Mouse (Mus musculus) midbrain, embryonic 10.5 days (tissue): ENCODE data around the gene Atp5j2. TPM values are rescaled to one million over a fixed set of nuclear protein-coding genes. Genes with fewer than 3 reads are reported as not detected.
"Not testable (repeated sequence)": the region's sequence is repeated elsewhere in the genome, so short reads cannot be mapped to it uniquely, and the experiment has no call there.

Experiments used
- DNase-seq: peaks from one replicate; pipeline ENCODE4 v3.0.0-alpha.2; 2017; ENCODE audit warnings: low spot score
- H3K27ac ChIP-seq: fragments of 300-500 bp; sonication (generic); replicated peaks from 2 replicates; pipeline ENCODE4 v1.5.1; 2016; ENCODE audit warnings: mild to moderate bottlenecking
- H3K27me3 ChIP-seq: fragments of 300-500 bp; sonication (generic); 2 replicates; pipeline ENCODE4 v1.6.1; 2016; ENCODE audit warnings: low read depth, mild to moderate bottlenecking; ENCODE audit not compliant: poor library complexity, severe bottlenecking
- H3K36me3 ChIP-seq: fragments of 300-500 bp; sonication (generic); 2 replicates; pipeline ENCODE4 v1.6.1; 2016; ENCODE audit warnings: mild to moderate bottlenecking, moderate library complexity
- H3K4me1 ChIP-seq: fragments of 300-500 bp; sonication (generic); 2 replicates; pipeline ENCODE4 v1.6.1; 2016
- H3K4me3 ChIP-seq: fragments of 300-500 bp; sonication (generic); 2 replicates; pipeline ENCODE4 v1.5.1; 2016; ENCODE audit warnings: mild to moderate bottlenecking, moderate library complexity
- H3K9me3 ChIP-seq: fragments of 300-500 bp; sonication (generic); replicated peaks from 2 replicates; pipeline ENCODE4 v1.6.1; 2016; ENCODE audit warnings: mild to moderate bottlenecking
- WGBS: fragments of 180-500 bp; shearing (Covaris S2); methylation state at CpG from one replicate; pipeline ENCODE4 v1.1.7; 2016; 5-methylcytosine and 5-hydroxymethylcytosine counted together
- polyA plus RNA-seq: library from polyadenylated mRNA; unstranded; fragments of >200 nt; fragmentation: Nextera tagmentation; extraction: Ambion mirVana; gene quantifications from 2 replicates; pipeline ENCODE4 v1.2.1, GENCODE M21; 2016

Atp5j2 gene
- polyA plus RNA-seq = 536 and 539 TPM in 2 replicates

DNA sequence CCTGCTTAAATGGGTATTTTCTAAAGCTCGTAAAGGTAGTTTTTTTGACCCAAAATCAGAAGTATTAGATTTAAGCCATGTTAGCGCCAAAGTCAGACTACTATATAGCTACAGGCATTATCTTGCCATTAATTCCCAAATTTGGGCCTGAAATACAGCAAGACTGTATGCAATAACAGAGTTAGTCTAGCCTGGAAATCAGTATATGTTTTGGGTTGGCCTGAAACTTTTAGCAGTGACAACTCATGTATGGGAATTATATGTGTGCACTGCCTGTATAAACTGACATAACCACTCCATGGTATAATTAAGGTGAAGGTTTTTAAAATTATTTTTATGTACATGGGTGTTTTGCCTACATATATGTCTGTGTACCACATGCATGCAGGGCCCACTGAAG, at the start of gene Atp5j2:
Gene Atp5j2, minus strand, starts transcription at position 101 of the 400 bp plus-strand sequence.
- Histone ChIP-seq H3K4me1 (peaks cover 24% of the 10 kb centered on the region), H3K4me3 (peak within 1 kb of the TSS; percentile 91), H3K36me3 (peaks cover 49% of the 10 kb centered on the region), H3K9me3 (no peaks in the 10 kb centered on the region), H3K27ac (peak within 1 kb of the TSS; percentile 97), H3K27me3 (no peaks in the 10 kb centered on the region)
- no peak for DNase-seq
- WGBS = 78% methylated on average over 2 of the region's 2 CpGs

DNA sequence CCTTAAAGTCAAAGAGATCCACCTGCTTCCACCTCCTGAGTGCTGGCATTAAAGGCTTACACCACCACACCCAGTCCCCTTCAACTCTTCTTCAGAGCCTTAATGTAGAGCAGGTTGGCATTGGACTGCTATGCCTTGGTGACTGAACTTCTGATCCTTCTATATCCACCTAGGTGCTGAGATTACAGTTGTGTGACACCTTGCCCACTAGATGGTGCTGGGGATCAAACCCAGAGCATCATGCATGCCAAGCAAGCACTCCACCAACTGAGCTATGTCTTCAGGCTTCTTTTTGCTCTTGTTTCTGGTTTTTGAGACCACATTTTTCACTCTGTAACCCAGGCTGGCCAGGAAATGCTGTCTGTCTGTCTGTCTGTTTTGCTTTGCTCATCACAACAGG, 42.8 kb upstream of the Atp5j2 start:
- Histone ChIP-seq H3K27me3 (no peaks in the 10 kb centered on the region), H3K4me3 (no peak overlapping the region), H3K9me3 (no peaks in the 10 kb centered on the region), H3K4me1 (peaks cover 18% of the 10 kb centered on the region), H3K27ac (no peak overlapping the region), H3K36me3 (peaks cover 65% of the 10 kb centered on the region)
- no peak for DNase-seq

DNA sequence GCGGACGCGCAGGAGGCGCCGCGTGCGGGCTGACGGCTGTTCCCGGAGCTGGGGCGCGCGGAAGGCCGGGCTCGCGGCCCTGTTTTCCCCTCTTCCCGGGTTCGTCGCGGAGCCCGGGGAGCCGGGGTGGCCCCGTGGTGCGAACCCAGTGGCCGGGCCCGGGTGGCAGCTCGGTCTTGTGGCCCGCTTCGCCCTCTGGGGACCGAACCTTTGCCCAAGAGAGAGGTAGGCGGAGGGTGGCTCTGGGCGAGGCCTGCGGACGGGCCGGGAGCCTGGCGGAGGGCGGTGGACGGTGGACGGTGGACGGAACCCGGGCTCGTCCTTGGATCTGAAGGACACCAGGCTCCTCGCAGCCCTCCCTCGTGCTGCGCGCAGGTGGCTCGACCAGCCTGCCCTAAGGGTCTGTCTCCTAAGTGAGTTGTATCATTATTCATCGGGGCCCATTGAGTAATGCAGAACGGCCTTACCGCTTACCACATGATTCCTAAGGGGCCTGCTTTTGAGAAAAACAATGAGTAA, 40.1 kb upstream of the Atp5j2 start:
- Histone ChIP-seq H3K4me3 (peak overlapping the region; percentile 89), H3K36me3 (peaks cover 38% of the 10 kb centered on the region), H3K4me1 (peaks cover 18% of the 10 kb centered on the region), H3K27ac (peak overlapping the region; percentile 90), H3K9me3 (no peaks in the 10 kb centered on the region), H3K27me3 (no peaks in the 10 kb centered on the region)
- DNase-seq = no peak
- under 1% methylated on average over 44 of the region's 49 CpGs for WGBS

DNA sequence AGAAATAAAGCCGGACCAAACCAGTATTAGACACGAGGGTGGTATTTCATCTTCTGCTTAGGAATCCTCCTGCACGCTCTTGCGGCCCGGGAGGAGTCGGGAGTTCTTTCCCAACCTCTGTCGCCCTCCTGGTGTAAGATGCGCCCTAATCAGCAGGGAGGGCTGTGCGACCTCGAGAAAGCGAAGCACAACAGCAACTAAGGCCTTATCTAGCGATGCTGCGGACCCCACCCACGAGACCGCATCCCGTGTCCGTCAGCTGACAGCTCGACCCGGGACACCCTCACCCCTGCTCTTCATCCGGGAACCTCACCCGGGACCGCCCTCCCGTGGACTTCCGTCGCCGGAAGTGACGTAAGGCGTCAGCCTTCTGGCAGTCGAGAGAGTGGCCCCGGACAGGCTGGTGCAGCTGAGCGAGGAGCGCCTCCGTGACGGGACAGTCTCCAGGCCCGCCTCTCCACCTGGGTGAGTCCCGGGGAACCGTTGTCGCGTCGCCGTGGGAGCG, 39.6 kb upstream of the Atp5j2 start, which contains the start of gene Zfp655:
Gene Zfp655, plus strand, starts transcription at position 349 of the 505 bp plus-strand sequence.
- no peaks in the 10 kb centered on the region for H3K9me3 ChIP-seq
- peaks cover 33% of the 10 kb centered on the region for H3K36me3 ChIP-seq
- peaks cover 18% of the 10 kb centered on the region for H3K4me1 ChIP-seq
- peak within 1 kb of the TSS; percentile 89 for H3K4me3 ChIP-seq
- peak within 1 kb of the TSS; percentile 90 for H3K27ac ChIP-seq
- DNase-seq = peak; percentile 96
- no peaks in the 10 kb centered on the region for H3K27me3 ChIP-seq
- under 1% methylated on average over 42 of the region's 42 CpGs for WGBS

DNA sequence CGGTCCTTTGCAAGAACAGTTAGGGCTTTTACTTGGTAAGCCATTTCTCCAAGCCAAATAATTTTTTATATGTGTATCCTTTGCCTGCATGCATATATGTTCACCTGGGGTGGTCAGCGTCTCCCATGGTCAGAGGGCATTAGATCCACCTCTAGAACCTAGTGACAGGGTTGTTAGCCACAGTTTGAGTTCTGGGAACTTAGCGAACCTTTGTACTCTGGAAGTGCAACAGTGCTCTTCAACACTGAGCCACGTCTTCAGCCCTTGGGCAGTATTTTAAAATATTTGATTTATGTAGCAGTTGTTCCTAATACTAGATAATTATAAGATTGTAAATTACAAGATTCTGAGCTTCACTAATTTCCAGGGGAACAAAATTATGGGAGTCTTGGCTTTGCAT, 38.8 kb upstream of the Atp5j2 start:
- Histone ChIP-seq H3K36me3 (peaks cover 25% of the 10 kb centered on the region), H3K4me1 (peaks cover 18% of the 10 kb centered on the region), H3K4me3 (peak overlapping the region; percentile 89), H3K27me3 (no peaks in the 10 kb centered on the region), H3K27ac (peak overlapping the region; percentile 90; the same call in 1 of the 2 replicates), H3K9me3 (no peaks in the 10 kb centered on the region)
- no peak for DNase-seq
- 85% methylated on average over 4 of the region's 4 CpGs for WGBS

DNA sequence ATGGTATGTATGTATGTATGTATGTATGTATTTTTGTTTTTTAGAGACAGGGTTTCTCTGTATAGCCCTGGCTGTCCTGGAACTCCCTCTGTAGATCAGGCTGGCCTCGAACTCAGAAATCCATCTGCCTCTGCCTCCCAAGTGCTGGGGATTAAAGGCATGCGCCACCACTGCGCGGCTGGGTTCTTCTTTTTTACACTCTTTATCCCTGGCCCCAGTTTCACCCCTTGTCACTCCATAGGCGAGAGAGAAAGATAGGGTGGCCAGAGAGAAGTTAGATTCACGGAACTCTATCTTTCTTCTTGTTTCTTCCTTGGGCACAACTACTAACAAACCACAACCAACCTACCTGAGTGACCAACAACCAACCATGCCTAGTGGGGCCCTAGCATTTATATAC, 37.4 kb upstream of the Atp5j2 start:
- not testable (repeated sequence) for H3K9me3 ChIP-seq, H3K27me3 ChIP-seq, H3K27ac ChIP-seq, DNase-seq, H3K4me3 ChIP-seq
- 78% methylated on average over 6 of the region's 6 CpGs for WGBS
- Histone ChIP-seq H3K4me1 (peaks cover 18% of the 10 kb centered on the region), H3K36me3 (peaks cover 11% of the 10 kb centered on the region)

DNA sequence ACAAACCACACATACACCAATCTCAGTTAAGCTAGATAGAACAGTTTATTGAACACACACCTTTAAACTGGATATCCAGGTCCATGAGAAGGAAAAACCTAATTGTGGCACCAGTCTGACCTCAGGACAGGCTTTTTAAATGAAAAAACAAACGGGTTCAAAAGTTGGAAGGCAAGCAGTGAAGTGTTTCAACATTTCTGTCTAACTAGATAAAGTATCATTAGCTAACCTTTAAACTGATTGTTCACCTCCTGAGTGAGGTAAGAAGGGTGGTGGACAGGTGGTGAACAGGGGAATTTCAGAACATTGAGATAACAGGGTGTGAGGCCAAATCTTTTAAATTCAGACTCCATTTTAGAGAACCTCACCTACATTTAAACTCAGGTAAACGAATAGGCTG, 34.6 kb upstream of the Atp5j2 start:
- Histone ChIP-seq H3K27ac (no peak overlapping the region), H3K4me1 (peaks cover 9% of the 10 kb centered on the region)
- WGBS = 64% methylated on average over 2 of the region's 2 CpGs

DNA sequence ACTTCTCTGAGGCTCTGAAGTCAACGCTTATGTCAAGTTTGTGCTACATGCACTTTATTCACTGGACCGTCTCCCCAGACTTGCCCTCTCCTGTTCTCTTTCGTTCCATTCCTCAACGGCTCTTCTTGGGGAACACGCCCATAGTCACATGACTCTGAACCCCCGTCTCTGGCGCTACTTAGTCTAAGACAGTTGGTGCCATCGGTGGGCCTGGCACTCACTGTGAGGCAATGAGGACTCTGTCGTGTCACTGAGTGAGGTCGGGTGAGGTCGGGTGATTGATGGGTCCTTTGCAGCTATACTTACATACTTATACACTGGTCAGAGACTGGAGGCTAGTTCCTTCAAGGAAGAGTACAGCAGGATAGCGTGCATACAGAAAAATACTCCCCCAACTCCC, 31.5 kb upstream of the Atp5j2 start:
- Histone ChIP-seq H3K36me3 (peaks cover 46% of the 10 kb centered on the region), H3K27ac (no peak overlapping the region), H3K9me3 (no peaks in the 10 kb centered on the region), H3K4me3 (no peak overlapping the region), H3K27me3 (no peaks in the 10 kb centered on the region), H3K4me1 (no peaks in the 10 kb centered on the region)
- 87% methylated on average over 12 of the region's 12 CpGs for WGBS
- no peak for DNase-seq

More for the DNA sequence above, 34.6 kb upstream of the Atp5j2 start:
- Histone ChIP-seq H3K36me3 (peaks cover 15% of the 10 kb centered on the region), H3K9me3 (no peaks in the 10 kb centered on the region), H3K4me3 (no peak overlapping the region), H3K27me3 (no peaks in the 10 kb centered on the region)
- no peak for DNase-seq

DNA sequence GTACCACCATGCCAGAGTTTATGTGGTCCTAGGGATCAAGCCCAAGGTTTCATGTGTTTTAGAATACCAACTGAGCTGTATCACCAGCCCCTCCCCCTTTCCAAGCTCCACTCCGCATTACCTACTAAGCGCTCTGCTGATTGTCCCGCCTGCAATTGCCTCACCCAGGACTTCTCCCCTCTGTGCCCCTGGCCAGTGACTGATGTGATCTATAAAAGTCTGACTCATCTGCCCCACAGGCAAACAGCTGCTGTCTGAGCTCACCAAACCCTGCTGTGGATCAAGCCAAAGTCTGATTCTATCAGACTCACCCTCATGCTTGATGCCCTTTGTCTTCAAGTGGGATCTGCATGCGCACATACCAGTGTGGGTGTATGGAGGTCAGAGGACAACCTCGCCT, 31.0 kb upstream of the Atp5j2 start:
- no peaks in the 10 kb centered on the region for H3K9me3 ChIP-seq
- H3K36me3 ChIP-seq = peaks cover 51% of the 10 kb centered on the region
- 82% methylated on average over 5 of the region's 5 CpGs for WGBS
- no peak overlapping the region for H3K27ac ChIP-seq
- H3K4me3 ChIP-seq = no peak overlapping the region
- no peaks in the 10 kb centered on the region for H3K4me1 ChIP-seq
- no peak for DNase-seq
- H3K27me3 ChIP-seq = no peaks in the 10 kb centered on the region

DNA sequence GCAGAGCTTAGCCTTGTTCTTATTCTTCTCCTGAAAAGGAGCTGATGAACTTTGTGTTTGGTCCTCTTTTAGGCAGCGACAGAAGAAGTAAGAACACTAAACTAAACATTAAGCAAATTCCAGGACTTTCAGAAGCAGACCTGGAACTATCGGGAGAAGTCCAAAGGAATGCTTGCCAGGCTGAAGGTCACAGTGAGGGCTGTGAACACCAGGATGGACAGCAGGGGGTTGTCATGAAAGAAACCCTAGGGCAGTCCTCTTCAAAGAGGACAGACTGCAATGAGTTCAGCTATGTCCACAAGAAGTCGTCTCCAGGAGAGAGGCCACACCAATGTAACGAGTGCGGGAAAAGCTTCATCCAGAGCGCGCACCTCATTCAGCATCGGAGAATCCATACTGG, 28.1 kb upstream of the Atp5j2 start:
- WGBS = 90% methylated on average over 8 of the region's 8 CpGs
- Histone ChIP-seq H3K9me3 (no peaks in the 10 kb centered on the region), H3K36me3 (peaks cover 65% of the 10 kb centered on the region), H3K4me1 (no peaks in the 10 kb centered on the region), H3K27ac (no peak overlapping the region), H3K27me3 (no peaks in the 10 kb centered on the region), H3K4me3 (no peak overlapping the region)
- no peak for DNase-seq

DNA sequence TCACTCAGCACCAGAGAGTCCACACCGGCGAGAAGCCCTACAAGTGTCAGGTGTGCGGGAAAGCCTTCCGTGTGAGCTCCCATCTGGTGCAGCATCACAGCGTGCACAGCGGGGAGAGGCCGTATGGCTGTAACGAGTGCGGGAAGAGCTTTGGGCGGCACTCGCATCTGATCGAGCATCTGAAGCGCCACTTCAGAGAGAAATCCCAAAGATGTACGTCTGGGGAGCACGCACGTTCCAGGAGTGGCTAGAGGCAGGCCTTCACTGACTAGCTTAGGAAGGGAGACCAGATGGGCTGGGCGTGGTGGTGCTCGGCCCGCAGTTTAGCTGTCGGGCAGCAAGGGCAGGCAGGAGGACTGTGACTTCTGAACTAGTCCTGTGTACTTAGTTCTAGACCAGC, 26.8 kb upstream of the Atp5j2 start:
- no peak for DNase-seq
- H3K9me3 ChIP-seq = no peaks in the 10 kb centered on the region
- H3K4me1 ChIP-seq = no peaks in the 10 kb centered on the region
- H3K27me3 ChIP-seq = no peaks in the 10 kb centered on the region
- H3K27ac ChIP-seq = no peak overlapping the region
- 96% methylated on average over 20 of the region's 20 CpGs for WGBS
- H3K4me3 ChIP-seq = no peak overlapping the region
- H3K36me3 ChIP-seq = peaks cover 77% of the 10 kb centered on the region

DNA sequence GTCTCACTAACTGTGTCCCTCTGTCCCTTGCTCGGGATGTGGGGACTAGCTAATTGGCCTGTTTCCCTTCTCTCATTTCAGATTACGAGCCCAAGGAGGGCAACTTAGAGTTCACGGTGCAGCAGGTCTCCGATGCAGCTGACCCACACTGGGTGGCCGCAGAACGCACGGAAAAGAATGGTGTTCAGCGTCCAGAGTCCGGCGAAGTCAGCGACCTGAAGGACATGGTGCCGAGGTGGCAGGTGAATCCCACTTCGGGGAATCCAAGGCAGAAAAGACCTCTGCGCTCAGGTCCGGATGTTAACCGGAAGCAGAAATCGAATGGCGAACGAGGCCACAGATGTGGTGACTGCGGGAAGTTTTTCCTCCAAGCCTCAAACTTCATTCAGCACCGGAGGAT, 26.3 kb upstream of the Atp5j2 start:
- Histone ChIP-seq H3K27me3 (no peaks in the 10 kb centered on the region), H3K9me3 (no peaks in the 10 kb centered on the region), H3K36me3 (peaks cover 82% of the 10 kb centered on the region), H3K4me3 (no peak overlapping the region), H3K4me1 (no peaks in the 10 kb centered on the region), H3K27ac (no peak overlapping the region)
- DNase-seq = no peak
- WGBS = 95% methylated on average over 21 of the region's 21 CpGs

DNA sequence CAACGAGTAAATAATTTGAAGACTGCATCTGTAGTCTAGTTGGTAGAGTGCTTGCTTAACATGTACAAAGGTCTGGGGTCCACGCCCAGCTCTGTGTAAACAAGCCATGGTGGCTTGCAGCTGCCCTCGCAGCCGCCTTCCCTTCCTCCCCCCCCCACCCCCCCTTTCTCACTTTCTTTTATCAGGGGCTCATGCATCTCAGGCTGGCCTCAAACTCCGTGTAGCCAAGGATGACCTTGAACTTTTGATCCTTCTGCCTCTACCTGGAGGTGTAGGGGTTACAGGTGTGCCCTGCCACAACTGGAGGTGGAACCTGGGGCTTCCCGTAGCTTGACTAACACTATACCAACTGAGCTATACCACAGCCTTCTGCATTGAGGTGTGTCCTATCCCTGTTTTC, 25.9 kb upstream of the Atp5j2 start:
- H3K27ac ChIP-seq = no peak overlapping the region
- H3K4me3 ChIP-seq = no peak overlapping the region
- no peaks in the 10 kb centered on the region for H3K4me1 ChIP-seq
- no peaks in the 10 kb centered on the region for H3K9me3 ChIP-seq
- DNase-seq = no peak
- peaks cover 83% of the 10 kb centered on the region for H3K36me3 ChIP-seq
- no peaks in the 10 kb centered on the region for H3K27me3 ChIP-seq
- 82% methylated on average over 6 of the region's 6 CpGs for WGBS

DNA sequence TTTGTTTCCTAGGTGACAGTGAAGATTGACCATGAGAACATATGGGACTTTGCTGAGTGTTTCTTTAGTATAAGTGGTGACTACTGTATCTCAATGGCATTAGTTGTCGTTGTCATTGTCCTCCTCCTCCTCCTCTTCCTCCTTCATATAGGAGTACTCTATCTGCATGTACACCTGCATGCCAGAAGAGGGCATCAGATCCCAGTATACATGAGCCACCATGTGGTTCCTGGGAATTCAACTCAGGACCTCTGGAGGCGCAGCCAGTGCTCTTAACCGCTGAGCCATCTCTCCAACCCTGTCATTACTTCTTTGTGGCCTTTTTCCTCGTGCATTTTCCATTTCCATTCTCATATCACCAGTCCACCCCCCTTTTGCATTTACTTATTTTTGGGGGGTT, 22.8 kb upstream of the Atp5j2 start:
- H3K36me3 ChIP-seq = peaks cover 84% of the 10 kb centered on the region
- WGBS = 70% methylated on average over 4 of the region's 4 CpGs

More for the DNA sequence above, 22.8 kb upstream of the Atp5j2 start:
- Histone ChIP-seq H3K9me3 (no peaks in the 10 kb centered on the region), H3K27ac (no peak overlapping the region), H3K4me1 (no peaks in the 10 kb centered on the region), H3K27me3 (no peaks in the 10 kb centered on the region), H3K4me3 (no peak overlapping the region)
- DNase-seq = no peak
